Mouse (Mus musculus): ENCODE data around the gene Lyrm7.

The Lyrm7 gene

GRCm38 (mm10) chr11:54860256-54861038 lies at the start of gene Lyrm7:
Gene Lyrm7 (minus strand): TSS chr11:54860916.
- DNase-seq, result peak; percentile 97 to 99

- DNase-seq, result no peak
Measured at GRCm38 (mm10) chr11:54910081-54910665, 49.5 kb upstream of the Lyrm7 start.

GRCm38 (mm10) chr11:54909273-54909672 lies 48.6 kb upstream of the Lyrm7 start:
- DNase-seq, result no peak

GRCm38 (mm10) chr11:54907259-54907658 lies 46.5 kb upstream of the Lyrm7 start:
- DNase-seq, result no peak

GRCm38 (mm10) chr11:54906466-54906865 lies 45.8 kb upstream of the Lyrm7 start:
- no peak for DNase-seq

- peak; percentile 69 to 72 for DNase-seq
Measured at GRCm38 (mm10) chr11:54905931-54906330, 45.2 kb upstream of the Lyrm7 start.

GRCm38 (mm10) chr11:54905086-54905485 lies 44.4 kb upstream of the Lyrm7 start:
- no peak for DNase-seq

- peak in 1 of 2 experiments; percentile 53 for DNase-seq
Measured at GRCm38 (mm10) chr11:54903940-54904706, 43.4 kb upstream of the Lyrm7 start.

- DNase-seq, result no peak
Measured at GRCm38 (mm10) chr11:54903339-54903738, 42.6 kb upstream of the Lyrm7 start.

GRCm38 (mm10) chr11:54902333-54903323 lies 41.9 kb upstream of the Lyrm7 start, which contains the start of gene Gpx3:
Gene Gpx3 (plus strand): TSS chr11:54902453.
- peak; percentile 91 to 92 for DNase-seq

- DNase-seq, result peak in 1 of 2 experiments; percentile 56
Measured at GRCm38 (mm10) chr11:54899657-54900056, 38.9 kb upstream of the Lyrm7 start.

- DNase-seq, result peak; percentile 88 to 92
Measured at GRCm38 (mm10) chr11:54897470-54897869, 36.8 kb upstream of the Lyrm7 start.

GRCm38 (mm10) chr11:54896646-54897045 lies 35.9 kb upstream of the Lyrm7 start:
- peak; percentile 63 to 75 for DNase-seq

- DNase-seq, result peak; percentile 80 to 83
Measured at GRCm38 (mm10) chr11:54894589-54894988, 33.9 kb upstream of the Lyrm7 start.

GRCm38 (mm10) chr11:54892091-54892490 lies 31.4 kb upstream of the Lyrm7 start:
- no peak for DNase-seq

GRCm38 (mm10) chr11:54891341-54891740 lies 30.6 kb upstream of the Lyrm7 start:
- no peak for DNase-seq

- no peak for DNase-seq
Measured at GRCm38 (mm10) chr11:54887927-54888326, 27.2 kb upstream of the Lyrm7 start.

- no peak for DNase-seq
Measured at GRCm38 (mm10) chr11:54885406-54885805, 24.7 kb upstream of the Lyrm7 start.

- peak; percentile 89 to 92 for DNase-seq
Measured at GRCm38 (mm10) chr11:54884937-54885336, 24.2 kb upstream of the Lyrm7 start.

- no peak for DNase-seq
Measured at GRCm38 (mm10) chr11:54884197-54884828, 23.6 kb upstream of the Lyrm7 start.

GRCm38 (mm10) chr11:54882671-54883070 lies 22.0 kb upstream of the Lyrm7 start:
- DNase-seq, result peak; percentile 62 to 70

- DNase-seq, result peak; percentile 76 to 91
Measured at GRCm38 (mm10) chr11:54881051-54881474, 20.3 kb upstream of the Lyrm7 start.
